Mouse (Mus musculus) splenic B cell, adult 2 months (primary cell): ENCODE measurements around the gene Fbxl12.

ENCODE experiments used
- DNase-seq: peaks from one replicate; pipeline ENCODE4 v3.0.0-alpha.2; 2011; ENCODE audit warnings: low read depth, low spot score
- H3K27me3 ChIP-seq: 2 replicates; pipeline ENCODE4 v1.6.1; 2012; ENCODE audit warnings: mild to moderate bottlenecking, low read length, moderate library complexity, mixed read lengths; ENCODE audit not compliant: control insufficient read depth, poor library complexity, insufficient read depth, severe bottlenecking
- H3K36me3 ChIP-seq: 2 replicates; pipeline ENCODE4 v1.6.1; 2012; ENCODE audit warnings: mild to moderate bottlenecking, low read length, moderate library complexity, mixed read lengths; ENCODE audit not compliant: control insufficient read depth, poor library complexity, insufficient read depth, severe bottlenecking

Gene Fbxl12

DNA sequence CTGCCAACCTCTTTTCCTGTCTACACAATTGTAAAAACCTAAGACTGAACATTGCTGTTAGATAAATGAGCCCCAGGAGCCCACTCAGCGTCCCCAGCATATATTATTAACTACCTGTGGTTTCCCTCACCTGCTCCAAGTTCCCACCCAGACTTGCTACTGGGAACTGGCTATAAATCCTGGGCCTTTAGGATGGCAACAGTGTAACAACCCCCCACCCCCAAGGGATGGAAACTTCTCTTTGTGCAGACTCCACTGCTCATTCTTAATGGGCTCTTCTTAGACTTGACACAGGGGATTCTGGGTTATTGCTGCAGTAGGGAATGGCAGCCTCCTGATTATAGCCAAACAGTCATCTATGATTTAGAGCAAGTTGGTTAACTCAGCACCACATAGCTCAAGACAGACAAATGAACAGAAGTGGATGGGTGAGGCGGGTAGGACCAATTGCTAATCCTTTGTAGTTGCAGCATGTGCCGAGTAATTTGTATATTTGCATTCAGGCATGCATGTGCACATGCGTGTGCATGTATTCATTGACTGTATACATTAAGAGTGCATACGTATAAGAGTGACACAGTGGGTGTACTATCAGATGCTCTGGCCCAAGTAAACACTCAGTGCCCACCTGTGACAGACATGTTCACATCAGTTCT lies 20.5 kb upstream of the Fbxl12 start:
- peaks cover 2% of the 10 kb centered on the region for H3K36me3 ChIP-seq
- no peak for DNase-seq
- no peaks in the 10 kb centered on the region for H3K27me3 ChIP-seq

- Histone ChIP-seq H3K36me3 (peaks cover 2% of the 10 kb centered on the region), H3K27me3 (no peaks in the 10 kb centered on the region)
- DNase-seq: no peak
These were observed 19.8 kb upstream of the Fbxl12 start for GRCm38 (mm10) chr9:20664366-20664765.

GRCm38 (mm10) chr9:20663956-20664355 lies 19.4 kb upstream of the Fbxl12 start:
- H3K36me3 ChIP-seq: peaks cover 2% of the 10 kb centered on the region
- no peaks in the 10 kb centered on the region for H3K27me3 ChIP-seq
- no peak for DNase-seq

DNA sequence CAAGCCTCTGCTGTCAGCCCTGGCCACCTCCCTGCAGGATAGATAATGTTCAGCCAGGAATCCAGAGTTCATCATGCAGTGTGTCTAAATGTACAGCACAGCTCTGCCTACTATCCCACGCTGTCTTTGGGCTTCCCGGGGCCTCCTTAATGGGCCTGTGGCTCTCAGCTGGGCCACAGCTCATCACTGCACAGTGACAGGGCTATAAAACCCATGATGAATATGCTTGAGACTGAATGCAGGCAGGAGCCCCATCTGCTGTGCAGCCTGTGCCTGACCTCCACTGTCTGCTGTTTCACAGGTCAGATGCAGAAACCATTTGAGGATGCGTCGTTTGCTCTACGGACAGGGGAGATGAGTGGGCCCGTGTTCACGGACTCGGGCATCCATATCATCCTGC lies 18.3 kb upstream of the Fbxl12 start:
- Histone ChIP-seq H3K36me3 (peaks cover 2% of the 10 kb centered on the region), H3K27me3 (no peaks in the 10 kb centered on the region)
- DNase-seq: no peak

DNA sequence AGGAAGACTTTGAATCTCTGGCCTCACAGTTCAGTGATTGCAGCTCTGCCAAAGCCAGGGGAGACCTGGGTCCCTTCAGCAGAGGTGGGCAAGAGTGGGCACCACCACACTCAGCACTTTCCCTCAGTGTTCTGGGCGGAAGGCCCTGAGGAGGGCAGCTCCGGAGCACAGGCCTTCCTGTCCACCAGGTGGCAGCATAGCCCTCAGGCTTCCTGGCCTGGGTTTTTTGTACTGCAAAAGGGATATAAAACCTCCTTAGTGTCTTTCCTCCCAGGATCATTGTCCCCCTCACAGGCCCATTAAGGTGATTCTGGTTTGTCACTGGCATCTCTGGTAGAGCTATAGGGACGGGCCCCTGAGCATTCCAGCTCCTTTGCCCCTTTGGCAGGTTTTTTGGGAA lies 17.8 kb upstream of the Fbxl12 start:
- Histone ChIP-seq H3K36me3 (peaks cover 2% of the 10 kb centered on the region), H3K27me3 (no peaks in the 10 kb centered on the region)
- peak; percentile 64 for DNase-seq

DNA sequence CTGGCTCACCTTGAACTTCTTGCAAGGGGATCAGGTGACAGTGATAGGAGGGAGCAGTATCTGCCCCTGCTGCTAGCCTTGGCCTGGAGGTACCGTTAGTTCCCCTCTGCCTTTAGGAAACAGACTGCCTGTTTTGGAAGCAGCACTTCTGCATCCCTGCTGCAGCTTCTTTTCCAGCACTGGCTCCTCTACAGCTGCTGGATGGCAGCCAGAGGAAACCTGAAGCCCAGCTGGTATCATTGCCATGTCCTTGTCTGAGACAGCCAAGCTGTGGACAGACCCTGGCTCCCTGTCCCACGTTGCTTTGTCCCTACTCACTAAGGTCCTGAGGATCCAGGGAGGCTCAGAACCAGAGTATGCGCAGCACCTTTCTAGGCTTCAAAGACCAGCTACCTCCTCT lies 13.0 kb upstream of the Fbxl12 start:
- no peak for DNase-seq
- H3K36me3 ChIP-seq: no peaks in the 10 kb centered on the region; the same call in none of the 2 replicates
- H3K27me3 ChIP-seq: no peaks in the 10 kb centered on the region

- no peak for DNase-seq
- H3K36me3 ChIP-seq: no peaks in the 10 kb centered on the region; the same call in 1 of the 2 replicates
- no peaks in the 10 kb centered on the region for H3K27me3 ChIP-seq
These were observed 9.3 kb upstream of the Fbxl12 start for GRCm38 (mm10) chr9:20653859-20654258.

DNA sequence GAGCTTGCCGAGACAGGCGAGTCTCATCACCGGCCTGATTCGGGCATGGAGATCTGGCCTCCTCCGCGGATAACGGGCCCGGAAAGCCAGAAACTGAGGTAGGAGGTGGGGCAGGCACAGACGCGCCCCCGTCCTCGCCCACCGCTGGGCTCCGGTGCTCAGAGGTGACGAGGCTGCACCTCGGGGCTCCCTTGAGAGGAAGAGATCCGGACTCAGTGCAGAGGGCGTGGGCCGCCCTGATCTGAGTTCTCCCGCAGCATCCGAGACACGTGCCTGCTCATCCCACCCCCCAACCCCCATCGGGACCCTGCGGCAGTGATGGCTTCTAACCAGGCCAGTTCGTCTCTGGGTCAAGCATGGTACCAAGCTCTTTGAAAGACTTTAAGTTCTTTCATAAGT lies 7.7 kb upstream of the Fbxl12 start:
- H3K36me3 ChIP-seq: no peaks in the 10 kb centered on the region; the same call in 1 of the 2 replicates
- no peaks in the 10 kb centered on the region for H3K27me3 ChIP-seq
- DNase-seq: no peak

- DNase-seq: peak; percentile 99
- H3K36me3 ChIP-seq: no peaks in the 10 kb centered on the region; the same call in 1 of the 2 replicates
- no peaks in the 10 kb centered on the region for H3K27me3 ChIP-seq
These were observed 7.2 kb upstream of the Fbxl12 start, which contains the start of gene Pin1 for GRCm38 (mm10) chr9:20651602-20652259. Pin1 (plus strand) TSS chr9:20652095.

DNA sequence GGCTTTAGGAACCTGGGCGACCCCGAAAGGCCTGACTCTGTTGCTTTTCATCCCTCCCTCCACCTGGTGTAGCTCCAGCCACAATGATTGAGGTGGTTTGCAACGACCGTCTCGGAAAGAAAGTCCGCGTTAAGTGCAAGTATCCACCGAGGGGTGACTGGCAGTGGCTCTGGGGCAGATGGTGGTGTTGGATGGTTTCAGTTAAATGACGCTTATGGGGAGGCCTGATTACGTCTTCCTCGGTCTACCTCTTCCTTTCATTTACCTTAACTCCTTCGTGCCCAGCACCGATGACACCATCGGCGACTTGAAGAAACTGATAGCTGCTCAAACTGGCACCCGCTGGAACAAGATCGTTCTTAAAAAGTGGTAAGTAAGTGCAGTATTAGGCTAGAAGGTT lies 554 bp upstream of the Fbxl12 start:
- DNase-seq: peak; percentile 71
- no peaks in the 10 kb centered on the region; the same call in 1 of the 2 replicates for H3K36me3 ChIP-seq
- H3K27me3 ChIP-seq: no peaks in the 10 kb centered on the region

- H3K36me3 ChIP-seq: peaks cover 2% of the 10 kb centered on the region
- peak; percentile 27 for DNase-seq
- H3K27me3 ChIP-seq: no peaks in the 10 kb centered on the region
These were observed 786 bp downstream of the Fbxl12 start for GRCm38 (mm10) chr9:20643781-20644180.

DNA sequence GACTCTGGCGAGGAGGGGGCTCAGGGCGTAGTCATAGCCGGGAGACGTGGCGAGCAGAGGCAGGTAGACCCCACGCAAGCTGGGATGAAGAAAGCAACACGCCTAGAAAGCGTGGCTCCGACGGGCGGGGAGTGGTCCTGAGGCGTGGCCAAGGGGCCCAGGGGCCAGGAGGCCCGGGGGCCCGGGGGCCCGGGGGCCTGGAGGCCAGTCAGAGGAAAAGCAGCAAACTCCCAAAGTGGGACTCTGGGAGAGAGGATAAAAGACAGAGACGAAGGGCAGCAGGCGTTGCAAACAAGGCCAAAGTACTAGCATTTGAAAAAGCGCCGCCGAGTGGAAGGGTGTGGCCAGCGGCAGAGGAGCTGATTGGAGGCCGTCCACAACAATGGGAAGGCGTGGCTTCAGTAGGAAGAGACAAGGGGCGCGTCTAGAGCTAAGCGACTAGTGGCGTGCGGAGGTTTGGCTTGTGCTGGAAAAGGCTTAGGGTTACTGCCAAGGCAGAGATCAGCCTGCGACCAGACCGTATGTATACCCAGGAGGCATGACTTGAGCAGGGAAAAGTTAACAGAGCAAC lies 1.6 kb downstream of the Fbxl12 start:
- Histone ChIP-seq H3K27me3 (no peaks in the 10 kb centered on the region), H3K36me3 (peaks cover 2% of the 10 kb centered on the region)
- peak; percentile 91 for DNase-seq

- peak; percentile 54 for DNase-seq
- H3K27me3 ChIP-seq: no peaks in the 10 kb centered on the region
- peaks cover 2% of the 10 kb centered on the region for H3K36me3 ChIP-seq
These were observed 2.3 kb downstream of the Fbxl12 start, which contains the start of gene Ubl5 for GRCm38 (mm10) chr9:20642101-20642895. Ubl5 (plus strand) TSS chr9:20642878.

- Histone ChIP-seq H3K27me3 (no peaks in the 10 kb centered on the region), H3K36me3 (peaks cover 2% of the 10 kb centered on the region)
- no peak for DNase-seq
These were observed 3.1 kb downstream of the Fbxl12 start for GRCm38 (mm10) chr9:20641501-20641900.
